Mouse (Mus musculus): ENCODE results near the gene Gm20604. TPM values are rescaled to one million over a fixed set of nuclear protein-coding genes. Genes with fewer than 3 reads are reported as not detected.

Gm20604 gene
- polyA plus RNA-seq, 1 experiment: 2.8 TPM

DNA sequence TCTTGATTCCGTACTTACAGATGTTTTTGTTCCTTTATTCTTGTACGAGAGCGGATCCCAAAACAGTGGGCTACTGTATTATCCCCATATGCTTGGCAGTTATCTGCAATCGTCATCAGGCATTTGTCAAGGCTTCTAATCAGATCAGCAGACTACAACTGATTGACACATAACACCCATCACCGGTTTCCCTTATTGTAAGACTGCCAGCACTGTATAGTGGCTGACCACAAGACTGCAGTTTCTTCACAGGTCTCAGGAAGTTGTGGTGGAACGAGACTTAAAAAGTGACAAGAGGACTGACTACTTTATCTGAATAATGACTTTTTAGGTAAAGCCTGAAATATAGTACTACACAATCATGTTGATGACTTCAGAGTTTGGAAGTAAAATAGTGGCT, 13.6 kb downstream of the Gm20604 start:
- 44% methylated on average over 6 of the region's 6 CpGs for WGBS
- no peak for TF ChIP-seq CTCF (IDR thresholded peaks at IDR 0.05; ENCODE audit: insufficient read depth, low read length)
- no peak for TF ChIP-seq POLR2A (IDR thresholded peaks at IDR 0.05; ENCODE audit: borderline replicate concordance, extremely low read depth, low read depth, low read length)
- DNase-seq: no peak
- Histone ChIP-seq H3K4me1 (ENCODE audit: control insufficient read depth, insufficient read depth, low read length) (peaks cover 7% of the 10 kb centered on the region), H3K4me3 (replicated peaks; ENCODE audit: extremely low read depth, low read depth, low read length) (no peak overlapping the region)

GRCm38 (mm10) chr12:102743589-102744574, 14.6 kb downstream of the Gm20604 start, which contains the start of the genes Moap1 and Tmem251:
TSS of gene Moap1 (minus strand) at chr12:102743661.
TSS of gene Tmem251 (plus strand) at chr12:102743762.
- DNase-seq: peak; percentile 89
- under 1% methylated on average over 62 of the region's 63 CpGs for WGBS

DNA sequence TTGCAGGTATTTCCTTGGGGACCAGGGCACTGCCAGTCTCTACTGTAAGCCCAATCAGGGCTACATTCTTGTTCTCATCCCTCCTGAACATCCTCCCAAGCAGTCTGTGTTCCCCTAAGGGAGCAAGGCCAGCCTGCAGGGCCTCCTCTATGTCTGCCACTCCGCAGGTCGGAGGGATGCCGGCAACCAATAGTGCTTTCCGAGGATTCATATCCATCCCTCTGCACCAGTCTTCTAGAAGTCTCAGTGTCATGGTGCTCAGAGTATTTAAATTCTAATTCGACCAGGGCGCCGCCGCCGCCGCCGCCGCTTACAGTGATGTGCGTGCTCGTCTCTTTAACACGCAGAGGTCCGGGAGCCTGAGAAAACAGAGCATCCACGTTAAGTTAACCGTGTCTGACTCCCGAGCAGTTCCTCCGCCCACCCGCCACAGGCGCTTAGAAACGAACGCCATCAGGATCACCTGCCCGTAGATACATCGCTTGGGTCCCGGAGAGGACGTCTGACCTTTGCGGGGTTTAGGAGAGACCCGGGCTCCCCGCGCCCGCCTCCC, 15.4 kb downstream of the Gm20604 start:
- peaks cover 7% of the 10 kb centered on the region for H3K4me1 ChIP-seq (ENCODE audit: control insufficient read depth, insufficient read depth, low read length)
- TF ChIP-seq POLR2A (IDR thresholded peaks at IDR 0.05; ENCODE audit: borderline replicate concordance, extremely low read depth, low read depth, low read length): no peak
- TF ChIP-seq CTCF (IDR thresholded peaks at IDR 0.05; ENCODE audit: insufficient read depth, low read length): no peak
- WGBS: under 1% methylated on average over 33 of the region's 33 CpGs
- H3K4me3 ChIP-seq (replicated peaks; ENCODE audit: extremely low read depth, low read depth, low read length): peak overlapping the region; percentile 80
- no peak for DNase-seq

More at GRCm38 (mm10) chr12:102743589-102744574, 14.6 kb downstream of the Gm20604 start, which contains the start of the genes Moap1 and Tmem251:
- Histone ChIP-seq H3K4me1 (ENCODE audit: control insufficient read depth, insufficient read depth, low read length) (peaks cover 7% of the 10 kb centered on the region), H3K4me3 (replicated peaks; ENCODE audit: extremely low read depth, low read depth, low read length) (peak within 1 kb of the TSS; percentile 80)
- TF ChIP-seq POLR2A (IDR thresholded peaks at IDR 0.05; ENCODE audit: borderline replicate concordance, extremely low read depth, low read depth, low read length) (peak; percentile 68; the same call in 1 of the 2 replicates), CTCF (IDR thresholded peaks at IDR 0.05; ENCODE audit: insufficient read depth, low read length) (no peak)

- no peak for DNase-seq
- peaks cover 7% of the 10 kb centered on the region for H3K4me1 ChIP-seq (ENCODE audit: control insufficient read depth, insufficient read depth, low read length)
- TF ChIP-seq POLR2A (IDR thresholded peaks at IDR 0.05; ENCODE audit: borderline replicate concordance, extremely low read depth, low read depth, low read length) (no peak), CTCF (IDR thresholded peaks at IDR 0.05; ENCODE audit: insufficient read depth, low read length) (no peak)
- H3K4me3 ChIP-seq (replicated peaks; ENCODE audit: extremely low read depth, low read depth, low read length): no peak overlapping the region
- WGBS: 75% methylated on average over 7 of the region's 7 CpGs
Measured at GRCm38 (mm10) chr12:102742056-102742455, 16.4 kb downstream of the Gm20604 start.

GRCm38 (mm10) chr12:102740285-102740684, 18.2 kb downstream of the Gm20604 start:
- TF ChIP-seq CTCF (IDR thresholded peaks at IDR 0.05; ENCODE audit: insufficient read depth, low read length): 0 out of 2 replicates have a peak, but pooled peaks have one; percentile 4
- no peak for TF ChIP-seq POLR2A (IDR thresholded peaks at IDR 0.05; ENCODE audit: borderline replicate concordance, extremely low read depth, low read depth, low read length)
- Histone ChIP-seq H3K4me3 (replicated peaks; ENCODE audit: extremely low read depth, low read depth, low read length) (no peak overlapping the region), H3K4me1 (ENCODE audit: control insufficient read depth, insufficient read depth, low read length) (peaks cover 7% of the 10 kb centered on the region)
- DNase-seq: no peak
- WGBS: 62% methylated on average over 3 of the region's 3 CpGs

DNA sequence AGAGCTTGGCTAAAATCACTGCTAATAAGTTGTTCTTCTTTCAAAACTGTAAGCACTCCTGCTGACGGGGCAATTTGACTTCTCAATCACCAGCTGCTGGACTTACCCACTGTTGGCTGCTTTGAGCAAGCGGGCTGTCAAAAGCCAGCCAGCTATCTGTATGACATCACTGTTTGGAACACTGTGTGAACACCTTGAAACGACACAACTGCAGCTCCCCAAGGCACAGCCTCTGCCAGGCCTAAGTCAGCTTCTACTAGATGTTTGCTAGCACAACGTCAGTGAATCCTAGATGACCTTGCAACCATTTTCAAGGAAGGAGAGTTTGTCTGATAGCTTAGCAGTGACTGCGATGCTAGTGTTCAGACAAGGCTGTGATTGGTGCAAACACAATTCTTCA, 19.4 kb downstream of the Gm20604 start:
- 70% methylated on average over 5 of the region's 5 CpGs for WGBS
- no peak for TF ChIP-seq POLR2A (IDR thresholded peaks at IDR 0.05; ENCODE audit: borderline replicate concordance, extremely low read depth, low read depth, low read length)
- no peak for TF ChIP-seq CTCF (IDR thresholded peaks at IDR 0.05; ENCODE audit: insufficient read depth, low read length)
- Histone ChIP-seq H3K4me1 (ENCODE audit: control insufficient read depth, insufficient read depth, low read length) (peaks cover 2% of the 10 kb centered on the region; the same call in 1 of the 2 replicates), H3K4me3 (replicated peaks; ENCODE audit: extremely low read depth, low read depth, low read length) (no peak overlapping the region)
- no peak for DNase-seq

- TF ChIP-seq POLR2A (IDR thresholded peaks at IDR 0.05; ENCODE audit: borderline replicate concordance, extremely low read depth, low read depth, low read length) (no peak), CTCF (IDR thresholded peaks at IDR 0.05; ENCODE audit: insufficient read depth, low read length) (peak; percentile 80)
Measured at GRCm38 (mm10) chr12:102733381-102733780, 25.1 kb downstream of the Gm20604 start.

GRCm38 (mm10) chr12:102730798-102731619, 27.5 kb downstream of the Gm20604 start:
- Histone ChIP-seq H3K4me1 (ENCODE audit: control insufficient read depth, insufficient read depth, low read length) (0 out of 2 replicates have a peak, but pooled peaks cover 2% of the 10 kb centered on the region), H3K4me3 (replicated peaks; ENCODE audit: extremely low read depth, low read depth, low read length) (no peak overlapping the region)
- WGBS: 36% methylated on average over 16 of the region's 16 CpGs
- no peak for TF ChIP-seq POLR2A (IDR thresholded peaks at IDR 0.05; ENCODE audit: borderline replicate concordance, extremely low read depth, low read depth, low read length)
- TF ChIP-seq CTCF (IDR thresholded peaks at IDR 0.05; ENCODE audit: insufficient read depth, low read length): no peak
- DNase-seq: no peak

More at GRCm38 (mm10) chr12:102733381-102733780, 25.1 kb downstream of the Gm20604 start:
- 10% methylated on average over 5 of the region's 5 CpGs for WGBS
- Histone ChIP-seq H3K4me1 (ENCODE audit: control insufficient read depth, insufficient read depth, low read length) (0 out of 2 replicates have a peak, but pooled peaks cover 2% of the 10 kb centered on the region), H3K4me3 (replicated peaks; ENCODE audit: extremely low read depth, low read depth, low read length) (no peak overlapping the region)
- peak; percentile 43 for DNase-seq
